Mouse (Mus musculus) thymus, adult 2 months (tissue): ENCODE results near the gene Samd4b.

Source experiments
- CTCF ChIP-seq: fragments of 200-500 bp; IDR thresholded peaks from 2 replicates; pipeline ENCODE4 v1.5.1; 2012; ENCODE audit warnings: mild to moderate bottlenecking, control low read depth, low read length, moderate library complexity, borderline replicate concordance; ENCODE audit not compliant: control insufficient read depth, poor library complexity, insufficient read depth; ENCODE audit errors: extremely low read depth
- POLR2A ChIP-seq: fragments of 200-500 bp; IDR thresholded peaks from 2 replicates; pipeline ENCODE4 v1.6.1; 2012; ENCODE audit warnings: mild to moderate bottlenecking, low read length, control low read depth, moderate library complexity; ENCODE audit not compliant: control insufficient read depth, poor library complexity, insufficient read depth; ENCODE audit errors: extremely low read depth

DNA sequence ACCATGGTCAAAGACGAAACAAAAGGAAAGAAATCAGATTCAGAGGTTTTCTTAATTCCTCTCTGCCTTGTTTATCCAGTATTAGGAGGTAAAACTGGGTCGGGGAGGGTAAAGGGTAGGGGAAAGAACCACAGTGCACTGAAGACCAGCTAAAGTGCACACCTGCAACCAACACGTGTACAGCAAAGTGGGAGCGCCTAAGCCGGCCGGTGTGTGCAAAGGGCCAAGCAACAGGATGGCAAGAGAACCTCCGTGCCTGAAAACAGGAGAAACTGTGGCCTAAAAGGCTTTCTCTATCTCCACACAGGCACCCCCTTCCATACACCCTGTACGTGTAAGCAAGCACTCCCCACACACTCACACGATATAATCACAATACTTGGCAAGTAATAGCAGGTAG is 212.7 kb downstream of the Samd4b start:
- no peak for TF ChIP-seq CTCF
- TF ChIP-seq POLR2A, result no peak
